ENCODE assay signal across 8 mouse cellular contexts in the genomic region with DNA sequence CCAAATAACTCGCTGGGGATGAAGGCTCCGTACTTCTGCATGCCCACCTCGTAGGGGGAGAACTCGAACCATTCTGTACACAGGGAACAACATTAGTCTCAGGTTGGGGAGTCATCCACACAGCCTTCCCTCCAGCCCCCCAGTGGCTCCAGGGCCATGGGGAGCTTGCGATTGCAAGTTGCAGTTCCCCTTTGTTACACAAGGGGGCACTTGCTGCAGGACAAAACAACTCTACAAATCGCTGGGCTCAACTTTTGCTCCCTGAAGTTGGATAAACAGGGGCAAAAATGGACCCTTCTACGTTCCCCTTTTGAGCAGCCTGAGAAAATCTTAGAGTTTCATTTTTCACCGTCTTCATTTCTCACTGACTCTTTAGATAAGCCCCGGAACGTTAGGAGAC. TPM values are rescaled to one million over a fixed set of nuclear protein-coding genes. Genes with fewer than 3 reads are reported as not detected.
A peak's percentile ranks its signal among the peaks of the same experiment; 100 is the strongest.
DNase-seq lines count a peak whose midpoint lies in the region; ATAC-seq lines count a peak whose summit lies in the region.

No protein-coding gene starts in this region.

- WGBS in limb, embryonic 13.5 days, result 30% methylated on average over 10 of the region's 10 CpGs

- DNase-seq in left cerebral cortex, adult 18-20 months (ENCODE audit: low spot score in 2 of 2), result peak; percentile 52 to 68
- no peak for DNase-seq in left cerebral cortex, adult 11 months (ENCODE audit: low spot score)
- DNase-seq in adrenal gland, adult 2 months, result peak; percentile 46
- peak; percentile 65 for DNase-seq in embryo, embryonic 10.5 days (ENCODE audit: low spot score)
- DNase-seq in ovary, adult 18-20 months (ENCODE audit: low spot score), result peak; percentile 11
- peak; percentile 39 to 46 for DNase-seq in thymus, postnatal 36 days

- peaks cover 3% of the 10 kb centered on the region; the same call in 1 of the 2 replicates for H3K27me3 ChIP-seq in limb, embryonic 13.5 days

- H3K4me2 ChIP-seq in limb, embryonic 13.5 days (replicated peaks), result peak overlapping the region; percentile 14; the same call in 1 of the 2 replicates

- peak; percentile 59 to 65; a peak in 2 of 4 replicates for ATAC-seq in hematopoietic stem cell, adult 5-6 weeks (replicated peaks in 1 of 2; ENCODE audit: insufficient read depth in 1 of 2, low FRiP score in 2 of 2, low TSS enrichment in 1 of 2, low read depth in 1 of 2, poor library complexity in 2 of 2, severe bottlenecking in 2 of 2)
- no peak for ATAC-seq in limb, embryonic 13.5 days (ENCODE audit: low FRiP score, low read depth)

- H3K36me3 ChIP-seq in limb, embryonic 13.5 days, result no peaks in the 10 kb centered on the region

- H3K27ac ChIP-seq in limb, embryonic 13.5 days, result no peak overlapping the region

- no peaks in the 10 kb centered on the region for H3K9me3 ChIP-seq in limb, embryonic 13.5 days

- H3K4me3 ChIP-seq in limb, embryonic 13.5 days, result no peak overlapping the region

- H3K9ac ChIP-seq in limb, embryonic 13.5 days, result no peak overlapping the region

- no peaks in the 10 kb centered on the region for H3K4me1 ChIP-seq in limb, embryonic 13.5 days

RNA-seq across cellular contexts. Expression of a gene that starts 19.3 kb away (rescaled TPM):
- total RNA-seq in left cerebral cortex, adult 18-20 months (2021), result 10 to 100 TPM; 14.5 TPM
- 10 to 100 TPM; 39.1 to 65.2 TPM for total RNA-seq in adrenal gland, adult 2 months (2021)
- polyA plus RNA-seq in adrenal gland, adult 2 months (2012; rRNA removed), result 19.1 and 25.4 TPM in 2 replicates
- 34.2 and 36.0 TPM in 2 replicates for total RNA-seq in hematopoietic stem cell, adult 5-6 weeks (2017)
- polyA plus RNA-seq in limb, embryonic 13.5 days (2015; fragmentation: Nextera tagmentation; extraction: Ambion mirVana), result 40.4 and 47.4 TPM in 2 replicates
